Mouse (Mus musculus): Measurements from ENCODE around the gene Kcnn3. TPM values are rescaled to one million over a fixed set of nuclear protein-coding genes. Genes with fewer than 3 reads are reported as not detected.
A peak's percentile ranks its signal among the peaks of the same experiment; 100 is the strongest.

Gene Kcnn3
- polyA plus RNA-seq, 1 experiment from 2014 or later: 4.5 TPM

DNA sequence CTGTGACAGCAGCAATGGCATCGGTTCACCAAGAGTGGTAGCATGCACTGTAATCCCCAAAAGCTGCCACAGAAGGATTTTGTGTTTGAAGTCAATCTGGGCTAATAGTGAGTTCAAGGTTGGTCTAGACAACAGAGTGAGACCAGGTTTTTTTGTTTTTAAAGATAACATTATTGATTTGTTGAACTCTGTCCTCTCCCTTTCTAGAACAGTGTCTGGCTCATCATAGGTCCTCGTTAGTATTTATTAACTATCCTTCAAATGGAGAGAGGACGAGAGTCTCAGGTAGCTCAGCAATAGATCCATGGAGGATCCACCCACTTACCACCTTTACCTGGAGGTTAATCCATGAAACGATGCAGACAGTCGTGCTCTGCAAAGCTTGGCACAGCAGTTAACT lies 137.1 kb downstream of the Kcnn3 start:
- Histone ChIP-seq H3K4me3 (replicated peaks) (no peak overlapping the region), H3K36me3 (no peaks in the 10 kb centered on the region), H3K4me1 (no peaks in the 10 kb centered on the region), H3K27me3 (replicated peaks) (no peaks in the 10 kb centered on the region), H3K9ac (no peak overlapping the region), H3K4me2 (no peak overlapping the region), H3K9me3 (no peaks in the 10 kb centered on the region), H3K27ac (no peak overlapping the region)
- ATAC-seq (ENCODE audit: insufficient read depth, low FRiP score, low read depth): no peak
- WGBS: 80% methylated on average over 5 of the region's 5 CpGs

DNA sequence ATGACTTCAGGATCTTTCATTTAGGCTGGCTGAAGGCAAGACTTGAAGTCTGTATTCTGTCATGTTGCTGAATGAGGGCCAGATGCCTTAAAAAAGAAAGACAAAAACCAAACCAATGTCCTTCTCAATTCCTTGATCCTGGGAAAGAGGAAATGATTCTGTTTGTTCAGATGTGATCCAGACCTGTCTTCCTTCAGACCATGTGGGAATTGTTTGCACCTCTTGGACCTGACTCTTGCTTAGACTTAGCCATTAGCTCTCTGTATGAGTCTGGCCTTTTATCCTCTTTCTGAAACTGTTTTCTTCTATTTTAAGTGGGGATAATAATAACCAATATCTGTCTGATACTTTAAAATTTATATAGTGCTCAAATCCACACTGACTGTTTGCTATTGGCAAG lies 138.5 kb downstream of the Kcnn3 start:
- Histone ChIP-seq H3K4me1 (no peaks in the 10 kb centered on the region), H3K4me2 (no peak overlapping the region), H3K27me3 (replicated peaks) (no peaks in the 10 kb centered on the region), H3K4me3 (replicated peaks) (no peak overlapping the region), H3K9me3 (no peaks in the 10 kb centered on the region), H3K9ac (no peak overlapping the region), H3K27ac (no peak overlapping the region), H3K36me3 (no peaks in the 10 kb centered on the region)
- ATAC-seq (ENCODE audit: insufficient read depth, low FRiP score, low read depth): no peak; the same call in 1 of the 2 replicates

DNA sequence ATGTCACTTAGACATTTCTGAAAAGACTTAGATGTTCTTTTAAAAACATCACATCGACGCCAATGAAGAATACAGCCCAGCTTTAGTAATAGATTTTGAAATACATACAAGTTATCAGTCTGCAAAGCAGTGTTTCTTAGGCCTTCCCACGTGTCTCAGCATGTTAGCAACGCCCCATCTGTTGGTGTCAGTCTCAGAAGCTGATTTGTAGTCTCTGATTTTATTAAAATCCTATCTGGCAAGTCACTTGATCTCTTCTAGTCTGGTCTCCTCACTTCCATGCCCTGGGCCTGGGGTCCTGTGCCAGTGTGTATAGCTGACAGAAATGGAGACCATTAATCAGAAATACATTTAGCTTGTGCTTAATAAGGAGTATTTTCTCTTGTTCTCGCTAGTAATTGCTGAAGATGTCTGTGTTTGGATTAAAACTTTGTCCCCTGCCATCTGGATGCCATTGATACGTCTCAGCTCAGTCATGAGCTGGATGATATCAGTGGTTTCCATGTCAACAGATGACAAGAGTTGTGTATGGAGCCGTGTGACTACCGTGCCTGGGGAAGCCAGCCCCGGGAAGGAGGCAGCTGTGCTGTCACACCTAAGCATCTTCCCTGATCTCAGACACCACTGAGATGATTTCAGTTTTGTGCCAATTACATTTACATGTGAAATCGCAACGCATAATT lies 140.1 kb downstream of the Kcnn3 start:
- 61% methylated on average over 11 of the region's 11 CpGs for whole genome bisulfite sequencing

DNA sequence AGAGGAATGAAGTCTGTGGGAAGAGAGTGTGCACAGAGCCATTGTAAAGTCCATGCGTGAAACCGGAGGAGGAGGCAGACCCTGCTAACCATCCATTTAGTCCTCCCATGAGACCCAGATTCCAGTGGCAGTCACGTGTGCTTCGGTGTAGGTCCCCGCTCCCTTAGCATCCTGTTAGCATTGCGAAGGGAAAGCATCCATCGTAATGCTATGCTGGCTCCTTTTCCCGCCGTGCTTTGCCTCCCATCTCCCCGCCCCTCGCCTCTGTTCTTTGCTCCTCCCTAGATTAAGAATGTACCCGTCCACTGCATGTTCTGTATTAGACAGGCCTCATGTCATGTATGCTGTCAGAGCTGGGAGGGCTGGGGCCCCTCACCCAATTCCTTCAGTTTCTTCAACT lies 144.8 kb downstream of the Kcnn3 start:
- ATAC-seq (ENCODE audit: insufficient read depth, low FRiP score, low read depth): 0 out of 2 replicates have a peak, but pooled peaks have one; percentile 39
- no peaks in the 10 kb centered on the region for H3K36me3 ChIP-seq
- H3K4me3 ChIP-seq (replicated peaks): no peak overlapping the region
- WGBS: 32% methylated on average over 12 of the region's 12 CpGs
- H3K27ac ChIP-seq: no peak overlapping the region
- H3K9ac ChIP-seq: no peak overlapping the region
- no peaks in the 10 kb centered on the region for H3K9me3 ChIP-seq
- H3K4me1 ChIP-seq: peaks cover 8% of the 10 kb centered on the region; the same call in 1 of the 2 replicates
- H3K4me2 ChIP-seq: no peak overlapping the region
- H3K27me3 ChIP-seq (replicated peaks): no peaks in the 10 kb centered on the region

More for the DNA sequence above, 140.1 kb downstream of the Kcnn3 start:
- no peak for ATAC-seq (ENCODE audit: insufficient read depth, low FRiP score, low read depth)
- Histone ChIP-seq H3K36me3 (no peaks in the 10 kb centered on the region), H3K27ac (no peak overlapping the region), H3K27me3 (replicated peaks) (no peaks in the 10 kb centered on the region), H3K4me1 (peaks cover 4% of the 10 kb centered on the region; the same call in 1 of the 2 replicates), H3K9ac (no peak overlapping the region), H3K9me3 (no peaks in the 10 kb centered on the region), H3K4me2 (no peak overlapping the region), H3K4me3 (replicated peaks) (no peak overlapping the region)

DNA sequence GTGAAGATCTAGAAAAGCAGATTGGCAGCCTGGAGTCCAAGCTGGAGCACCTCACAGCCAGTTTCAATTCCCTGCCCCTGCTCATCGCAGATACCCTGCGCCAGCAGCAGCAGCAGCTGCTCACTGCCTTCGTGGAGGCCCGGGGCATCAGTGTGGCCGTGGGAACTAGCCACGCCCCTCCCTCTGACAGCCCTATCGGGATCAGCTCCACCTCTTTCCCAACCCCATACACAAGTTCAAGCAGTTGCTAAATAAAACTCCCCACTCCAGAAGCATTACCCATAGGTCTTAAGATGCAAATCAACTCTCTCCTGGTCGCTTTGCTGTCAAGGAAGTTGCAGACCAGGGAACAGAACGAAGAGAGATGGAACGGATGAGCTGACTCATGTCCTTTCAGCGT lies 147.2 kb downstream of the Kcnn3 start:
- H3K4me3 ChIP-seq (replicated peaks): no peak overlapping the region
- peaks cover 8% of the 10 kb centered on the region; the same call in 1 of the 2 replicates for H3K4me1 ChIP-seq
- no peaks in the 10 kb centered on the region for H3K9me3 ChIP-seq
- no peak for ATAC-seq (ENCODE audit: insufficient read depth, low FRiP score, low read depth)
- H3K9ac ChIP-seq: no peak overlapping the region
- no peak overlapping the region for H3K27ac ChIP-seq
- no peaks in the 10 kb centered on the region for H3K36me3 ChIP-seq
- H3K27me3 ChIP-seq (replicated peaks): no peaks in the 10 kb centered on the region
- 37% methylated on average over 11 of the region's 11 CpGs for WGBS
- no peak overlapping the region for H3K4me2 ChIP-seq

DNA sequence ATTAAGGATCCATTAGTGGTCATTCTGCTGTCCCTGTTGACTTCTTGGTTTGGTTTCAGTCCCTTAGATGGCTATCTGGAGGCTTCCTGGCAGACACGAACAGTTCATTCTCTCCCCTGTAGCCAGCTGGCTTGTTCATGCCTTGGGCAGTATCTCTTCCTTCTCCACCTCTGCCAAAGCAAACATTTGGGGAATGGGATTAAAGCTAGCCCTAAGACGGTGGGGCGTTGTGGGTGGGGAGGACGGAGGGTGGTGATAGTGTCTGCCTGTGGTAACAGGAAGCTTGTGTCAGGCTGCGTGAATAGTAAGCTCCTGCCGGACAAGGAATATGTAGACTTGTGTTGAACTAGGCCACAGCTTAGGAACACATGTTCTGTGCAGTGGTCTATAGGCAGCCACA lies 151.4 kb downstream of the Kcnn3 start:
- Histone ChIP-seq H3K4me3 (replicated peaks) (no peak overlapping the region), H3K4me2 (no peak overlapping the region), H3K27me3 (replicated peaks) (no peaks in the 10 kb centered on the region), H3K9me3 (no peaks in the 10 kb centered on the region), H3K9ac (no peak overlapping the region), H3K4me1 (peaks cover 4% of the 10 kb centered on the region; the same call in 1 of the 2 replicates), H3K36me3 (no peaks in the 10 kb centered on the region), H3K27ac (no peak overlapping the region)
- no peak for ATAC-seq (ENCODE audit: insufficient read depth, low FRiP score, low read depth)
- 39% methylated on average over 6 of the region's 6 CpGs for WGBS

DNA sequence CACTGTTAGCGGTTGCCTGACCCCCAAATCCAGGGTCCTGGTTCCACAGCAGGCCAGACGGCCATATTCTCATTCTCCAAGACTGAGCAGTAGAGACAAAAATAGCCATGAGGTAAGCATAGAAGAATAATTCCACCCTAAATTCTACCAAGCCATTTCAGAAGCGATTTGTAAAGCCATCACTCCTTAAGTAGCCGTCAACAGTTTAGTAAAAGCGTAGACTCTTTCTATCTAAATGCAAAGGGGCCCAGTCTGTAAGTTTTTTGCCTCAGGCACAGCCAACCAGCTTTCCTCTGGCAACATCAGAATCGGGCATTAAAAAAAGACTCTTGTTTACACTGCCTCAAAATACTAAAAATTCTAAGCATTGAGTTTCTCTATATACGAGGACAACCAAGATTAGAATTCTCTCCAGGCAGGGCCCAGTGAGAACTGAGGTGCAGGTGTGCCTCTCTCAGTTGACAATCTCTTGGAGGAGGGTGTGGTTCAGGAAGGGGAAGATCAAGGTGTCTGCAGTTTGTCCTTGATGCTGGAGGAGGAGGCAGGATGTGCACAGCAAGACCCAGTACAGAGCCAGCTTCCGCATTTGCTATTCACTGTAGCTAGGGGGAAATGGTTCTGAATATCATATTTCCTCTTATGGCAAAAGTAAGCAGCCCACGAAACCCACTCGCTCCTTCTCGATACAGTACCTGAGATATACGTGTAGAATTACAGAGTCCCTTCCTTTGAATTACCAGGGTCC lies 152.8 kb downstream of the Kcnn3 start:
- no peak for ATAC-seq (ENCODE audit: insufficient read depth, low FRiP score, low read depth)
- Histone ChIP-seq H3K9me3 (no peaks in the 10 kb centered on the region), H3K9ac (no peak overlapping the region), H3K4me3 (replicated peaks) (no peak overlapping the region), H3K27me3 (replicated peaks) (no peaks in the 10 kb centered on the region), H3K27ac (no peak overlapping the region), H3K36me3 (no peaks in the 10 kb centered on the region), H3K4me2 (no peak overlapping the region), H3K4me1 (no peaks in the 10 kb centered on the region)
- 69% methylated on average over 12 of the region's 12 CpGs for WGBS

DNA sequence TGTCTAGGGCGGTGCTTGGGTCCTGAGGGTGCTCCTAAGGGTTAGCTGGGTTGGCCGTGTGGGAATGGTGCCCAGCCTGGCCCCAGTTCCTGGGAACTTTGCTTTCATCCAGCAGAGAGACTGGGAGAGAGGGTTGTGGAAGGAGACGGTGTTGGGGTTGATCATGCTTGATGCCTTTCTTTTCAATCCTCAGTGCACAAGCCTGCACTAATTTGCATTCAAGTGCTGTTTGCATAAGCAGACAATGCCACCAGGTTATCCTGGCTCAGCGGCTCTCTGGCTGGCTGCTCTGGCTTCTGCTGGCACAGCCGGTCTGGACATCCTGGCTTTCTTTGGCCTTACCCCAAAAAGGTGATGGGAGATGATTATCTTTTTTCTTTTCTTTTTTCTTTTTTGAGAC lies 157.7 kb downstream of the Kcnn3 start:
- ATAC-seq (ENCODE audit: insufficient read depth, low FRiP score, low read depth): no peak
- 73% methylated on average over 5 of the region's 5 CpGs for WGBS
- Histone ChIP-seq H3K4me2 (no peak overlapping the region), H3K4me3 (replicated peaks) (no peak overlapping the region), H3K27me3 (replicated peaks) (no peaks in the 10 kb centered on the region), H3K9me3 (no peaks in the 10 kb centered on the region), H3K27ac (no peak overlapping the region), H3K9ac (no peak overlapping the region), H3K36me3 (no peaks in the 10 kb centered on the region), H3K4me1 (no peaks in the 10 kb centered on the region)

DNA sequence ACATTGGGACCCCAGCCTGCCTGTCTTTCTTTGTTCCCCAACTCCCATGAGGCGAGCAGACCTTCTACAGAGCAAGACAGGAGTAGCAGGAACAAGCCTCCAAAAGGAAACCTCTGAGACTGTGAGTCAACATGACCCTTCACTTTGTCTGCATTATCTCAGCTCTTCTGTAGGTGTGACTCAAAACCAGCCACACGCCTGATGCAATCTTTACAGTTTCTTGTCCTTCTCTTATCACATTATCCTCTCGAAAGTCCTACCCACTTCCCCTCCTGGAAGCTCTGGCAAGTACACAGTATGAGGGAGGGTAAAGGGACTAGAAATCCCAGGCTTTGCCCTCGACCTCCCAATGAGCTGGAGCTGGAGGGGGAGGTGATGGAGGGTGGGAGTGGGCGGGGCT lies 166.1 kb downstream of the Kcnn3 start:
- no peak for ATAC-seq (ENCODE audit: insufficient read depth, low FRiP score, low read depth)
- H3K9ac ChIP-seq: no peak overlapping the region
- H3K9me3 ChIP-seq: no peaks in the 10 kb centered on the region
- no peaks in the 10 kb centered on the region for H3K4me1 ChIP-seq
- H3K27me3 ChIP-seq (replicated peaks): no peaks in the 10 kb centered on the region
- H3K4me2 ChIP-seq: no peak overlapping the region
- no peak overlapping the region for H3K27ac ChIP-seq
- no peak overlapping the region for H3K4me3 ChIP-seq (replicated peaks)
- WGBS: 44% methylated on average over 5 of the region's 5 CpGs
- no peaks in the 10 kb centered on the region for H3K36me3 ChIP-seq

DNA sequence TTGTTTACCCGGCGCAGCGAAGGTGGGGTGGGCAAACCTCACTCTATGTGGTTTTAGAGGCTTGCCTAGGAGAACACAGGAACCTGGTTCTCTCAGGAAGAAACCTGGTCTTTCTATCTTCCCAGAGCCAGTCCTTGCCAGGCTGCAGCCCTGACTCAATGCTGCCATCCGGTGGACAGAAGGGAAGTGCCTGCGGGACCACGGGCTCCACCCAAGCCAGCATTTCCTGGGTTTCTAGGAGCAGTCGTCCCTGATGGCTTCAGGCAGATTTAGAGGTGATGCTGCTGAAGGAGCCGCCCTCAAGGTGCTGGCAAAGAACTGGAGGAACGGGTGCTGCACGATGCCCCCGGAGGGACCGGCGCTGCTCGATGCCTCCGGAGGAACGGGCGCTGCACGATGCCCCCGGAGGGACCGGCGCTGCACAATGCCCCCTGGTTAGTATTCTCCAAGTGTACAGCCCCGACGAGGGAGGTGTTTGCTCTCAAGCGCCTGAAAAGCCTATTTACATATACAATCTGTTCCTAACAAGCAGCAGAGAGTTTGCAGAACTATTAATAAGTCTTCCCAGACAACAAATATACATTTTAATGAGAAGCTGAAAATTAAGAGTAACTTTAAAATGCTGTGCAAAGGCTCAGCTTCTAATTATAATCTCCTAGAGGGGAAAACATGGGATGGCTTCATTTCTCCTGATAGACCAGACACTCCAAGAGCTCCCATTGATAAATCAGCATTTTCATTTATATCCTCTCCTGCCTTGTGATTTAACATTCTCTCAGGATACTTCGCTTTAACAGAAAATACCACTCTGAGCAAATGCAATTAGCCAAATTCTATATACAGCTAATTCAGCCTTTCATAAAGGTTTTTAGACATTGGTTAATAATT lies 169.0 kb downstream of the Kcnn3 start:
- no peaks in the 10 kb centered on the region for H3K9me3 ChIP-seq
- no peaks in the 10 kb centered on the region for H3K4me1 ChIP-seq
- ATAC-seq (ENCODE audit: insufficient read depth, low FRiP score, low read depth): peak; percentile 60; the same call in 1 of the 2 replicates
- H3K4me3 ChIP-seq (replicated peaks): peak overlapping the region; percentile 48
- 4% methylated on average over 25 of the region's 25 CpGs for WGBS
- H3K9ac ChIP-seq: peak overlapping the region; percentile 34; the same call in 1 of the 2 replicates
- no peaks in the 10 kb centered on the region for H3K36me3 ChIP-seq
- H3K27ac ChIP-seq: no peak overlapping the region
- H3K27me3 ChIP-seq (replicated peaks): no peaks in the 10 kb centered on the region
- H3K4me2 ChIP-seq: peak overlapping the region; percentile 78

DNA sequence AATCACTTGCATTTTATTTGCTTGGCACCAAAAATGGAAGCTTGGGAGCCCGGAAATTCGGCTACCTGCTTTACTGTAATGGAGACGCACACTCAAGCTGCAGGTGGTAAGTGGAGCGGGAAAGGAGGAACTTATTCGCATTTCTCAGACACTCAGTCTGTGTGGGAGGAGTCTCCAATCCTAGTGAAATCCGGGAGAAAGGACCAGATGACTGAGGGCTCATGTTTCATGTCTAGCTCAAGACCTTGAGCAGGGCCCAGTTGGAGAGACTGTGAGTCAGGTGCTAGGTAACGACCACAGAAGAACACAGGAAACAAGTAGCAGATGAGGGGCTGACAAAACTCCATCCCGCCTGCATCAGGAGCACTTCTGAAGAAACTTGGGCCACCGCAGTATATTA lies 171.8 kb downstream of the Kcnn3 start:
- no peak for ATAC-seq (ENCODE audit: insufficient read depth, low FRiP score, low read depth)
- H3K9ac ChIP-seq: no peak overlapping the region
- H3K4me3 ChIP-seq (replicated peaks): no peak overlapping the region
- no peak overlapping the region for H3K27ac ChIP-seq
- H3K9me3 ChIP-seq: no peaks in the 10 kb centered on the region
- H3K36me3 ChIP-seq: no peaks in the 10 kb centered on the region
- H3K4me1 ChIP-seq: no peaks in the 10 kb centered on the region
- H3K4me2 ChIP-seq: no peak overlapping the region
- no peaks in the 10 kb centered on the region for H3K27me3 ChIP-seq (replicated peaks)
- 58% methylated on average over 9 of the region's 9 CpGs for WGBS
